Comparison of ENCODE assay signal across 26 mouse cellular contexts in genomic region chr17:83899588-83900152, GRCm38 (mm10). TPM values are rescaled to one million over a fixed set of nuclear protein-coding genes. Genes with fewer than 3 reads are reported as not detected.
DNase-seq lines count a peak whose midpoint lies in the region; ATAC-seq lines count a peak whose summit lies in the region.
"Had no signal": no experiment of that assay in that cellular context is flagged by ENCODE, and none has a peak within 500 bp of the region (broad histone marks: within the 10 kb centered on the region; RNA-seq: fewer than 3 reads in every experiment).

No protein-coding gene starts in this region.

- H3K27me3 ChIP-seq in limb, embryonic 12.5 days, result 0 out of 2 replicates have a peak, but pooled peaks cover 4% of the 10 kb centered on the region
- no peaks in the 10 kb centered on the region for H3K27me3 ChIP-seq in stomach, embryonic 16.5 days (ENCODE audit: control insufficient read depth, insufficient read depth, low read length)
- H3K27me3 ChIP-seq: hindbrain, embryonic 12.5 days; neural tube, embryonic 15.5 days; Patski had no signal

- ATAC-seq in limb, embryonic 12.5 days (ENCODE audit: insufficient number of reproducible peaks, insufficient read depth, low FRiP score, low TSS enrichment, low read depth), result no peak
- no peak for ATAC-seq in stomach, embryonic 16.5 days (ENCODE audit: insufficient read depth, low FRiP score)
- ATAC-seq: lung, postnatal 0 days; Patski had no signal

- no peak overlapping the region for H3K4me3 ChIP-seq in limb, embryonic 12.5 days (replicated peaks)
- no peak overlapping the region for H3K4me3 ChIP-seq in stomach, embryonic 16.5 days (replicated peaks; ENCODE audit: low read length)
- H3K4me3 ChIP-seq: hindbrain, embryonic 12.5 days; layer of hippocampus, adult 2 months; midbrain, embryonic 12.5 days; neural tube, embryonic 15.5 days had no signal

- 74% methylated on average over 7 of the region's 7 CpGs for WGBS in limb, embryonic 12.5 days
- 63% methylated on average over 7 of the region's 7 CpGs for WGBS in stomach, embryonic 16.5 days

- peaks cover 82% of the 10 kb centered on the region for H3K4me1 ChIP-seq in limb, embryonic 12.5 days (replicated peaks)
- peaks cover 46% of the 10 kb centered on the region for H3K4me1 ChIP-seq in stomach, embryonic 16.5 days (ENCODE audit: control insufficient read depth, insufficient read depth, low read length)
- H3K4me1 ChIP-seq: midbrain, embryonic 12.5 days had no signal

- H3K4me2 ChIP-seq in limb, embryonic 12.5 days, result no peak overlapping the region
- H3K4me2 ChIP-seq in stomach, embryonic 16.5 days (ENCODE audit: low read depth, low read length), result no peak overlapping the region
- H3K4me2 ChIP-seq: hindbrain, embryonic 12.5 days; midbrain, embryonic 12.5 days; neural tube, embryonic 15.5 days had no signal

- H3K9me3 ChIP-seq in limb, embryonic 12.5 days, result no peaks in the 10 kb centered on the region
- no peaks in the 10 kb centered on the region for H3K9me3 ChIP-seq in stomach, embryonic 16.5 days (replicated peaks; ENCODE audit: control insufficient read depth, low read length)
- H3K9me3 ChIP-seq: G1E; hindbrain, embryonic 12.5 days; midbrain, embryonic 12.5 days; neural tube, embryonic 15.5 days had no signal

- intact Hi-C loops in left cerebral cortex, postnatal 14 days (cut with DNase I), result loop anchor here (5.0 to 10.0 kb wide), 3 partner anchors 63 to 485 kb away; no protein-coding TSS in a partner anchor

- DNase-seq in heart, postnatal 4 days, result peak; percentile 33
- no peak for DNase-seq in heart, adult 8-10 months (ENCODE audit: low spot score)
- peak; percentile 42 for DNase-seq in urinary bladder, adult 2 months (ENCODE audit: low spot score)
- no peak for DNase-seq in urinary bladder, postnatal 36 days (ENCODE audit: low spot score in 2 of 2)
- DNase-seq in left cerebral cortex, postnatal 14 days (ENCODE audit: low spot score in 2 of 2), result no peak
- no peak for DNase-seq in adrenal gland, adult 8-10 months
- DNase-seq: cerebellum, adult 11 months; cerebellum, postnatal 10 days; gastrocnemius, postnatal 25 days; kidney, adult 11 months; layer of hippocampus, postnatal 36 days; right cerebral cortex, adult 18-20 months; right cerebral cortex, postnatal 4 days; thymus, postnatal 25 days had no signal

- peak overlapping the region; percentile 31; the same call in 1 of the 2 replicates for H3K27ac ChIP-seq in limb, embryonic 12.5 days
- peak overlapping the region; percentile 86 for H3K27ac ChIP-seq in stomach, embryonic 16.5 days (ENCODE audit: low read length)
- H3K27ac ChIP-seq: hindbrain, embryonic 12.5 days; layer of hippocampus, adult 2 months; midbrain, embryonic 12.5 days; neural tube, embryonic 15.5 days had no signal

- H3K9ac ChIP-seq in limb, embryonic 12.5 days (replicated peaks), result no peak overlapping the region
- H3K9ac ChIP-seq in stomach, embryonic 16.5 days (ENCODE audit: low read length), result peak overlapping the region; percentile 53
- H3K9ac ChIP-seq: hindbrain, embryonic 12.5 days; midbrain, embryonic 12.5 days; neural tube, embryonic 15.5 days had no signal

- H3K36me3 ChIP-seq in limb, embryonic 12.5 days, result no peaks in the 10 kb centered on the region
- no peaks in the 10 kb centered on the region for H3K36me3 ChIP-seq in stomach, embryonic 16.5 days (ENCODE audit: control insufficient read depth, insufficient read depth, low read length)
- H3K36me3 ChIP-seq: G1E; hindbrain, embryonic 12.5 days; midbrain, embryonic 12.5 days; neural tube, embryonic 15.5 days had no signal

RNA-seq across cellular contexts. Expression of gene Haao, which starts 51.9 kb away (rescaled TPM):
- total RNA-seq in heart, postnatal 4 days (2021), result under 1 TPM in 1 of 2 experiments, not detected in 1; 0.36 TPM
- under 1 TPM in 1 of 4 experiments, not detected in 3; 0.56 TPM for total RNA-seq in heart, adult 8-10 months (2022)
- 0.69 and 0.81 TPM in 2 replicates for polyA plus RNA-seq in urinary bladder, adult 2 months (2012; rRNA removed)
- polyA plus RNA-seq in limb, embryonic 12.5 days (2016; fragmentation: Nextera tagmentation; extraction: Ambion mirVana), result 0.35 and 0.94 TPM in 2 replicates
- polyA plus RNA-seq in stomach, embryonic 16.5 days (2015; fragmentation: Nextera tagmentation; extraction: Ambion mirVana), result 4.0 and 4.1 TPM in 2 replicates
- under 1 TPM in 1 of 2 experiments, not detected in 1; 0.36 TPM for total RNA-seq in left cerebral cortex, postnatal 14 days (2021)
- total RNA-seq in adrenal gland, adult 8-10 months (2022), result 1 to 10 TPM in 1 of 4 experiments, under 1 TPM in 3; 0.64 to 1.0 (median 0.83) TPM
- total RNA-seq: gastrocnemius, postnatal 25 days; heart, postnatal 10 days; layer of hippocampus, adult 2 months; layer of hippocampus, postnatal 36 days; left cerebral cortex, postnatal 10 days had no signal
- polyA plus RNA-seq: forebrain, embryonic 11.5 days; Patski had no signal

Comparison
In these comparisons a context has a peak if more than half of its experiments do, and no peak if none do; other contexts are left out.
1. DNase-seq: peak in heart, postnatal 4 days (single experiment) and urinary bladder, adult 2 months (single experiment); none in heart, adult 8-10 months (single experiment), urinary bladder, postnatal 36 days (0 of 2), left cerebral cortex, postnatal 14 days (0 of 2) and adrenal gland, adult 8-10 months (single experiment).